Mouse (Mus musculus) megakaryocyte, adult 5-6 weeks (primary cell): Measurements from ENCODE around the gene Jarid2. TPM values are rescaled to one million over a fixed set of nuclear protein-coding genes. Genes with fewer than 3 reads are reported as not detected.

Source experiments
- ATAC-seq: 2 replicates; pipeline ENCODE4 v1.8.0; 2016; ENCODE audit warnings: mild to moderate bottlenecking, inconsistent platforms; ENCODE audit not compliant: poor library complexity, severe bottlenecking
- total RNA-seq, 2 experiments: library from RNA; stranded (forward) in 1 of 2; stranded (reverse) in 1 of 2; fragments of 153-499, 151-499 nt in 1 of 2; fragments of 221-1000, 200-1000 nt in 1 of 2; gene quantifications; 2 replicates each; pipeline versions ENCODE4 v1.2.3 to v1.2.4; 2015 to 2017

Gene Jarid2
- total RNA-seq, 2 experiments from 2014 or later, result 49.1 to 59.8 TPM

- ATAC-seq, result no peak
These were observed 179.5 kb downstream of the Jarid2 start for GRCm38 (mm10) chr13:44908790-44909189.

GRCm38 (mm10) chr13:44912851-44913250, 183.6 kb downstream of the Jarid2 start:
- no peak for ATAC-seq

GRCm38 (mm10) chr13:44913560-44913959, 184.3 kb downstream of the Jarid2 start:
- no peak for ATAC-seq

DNA sequence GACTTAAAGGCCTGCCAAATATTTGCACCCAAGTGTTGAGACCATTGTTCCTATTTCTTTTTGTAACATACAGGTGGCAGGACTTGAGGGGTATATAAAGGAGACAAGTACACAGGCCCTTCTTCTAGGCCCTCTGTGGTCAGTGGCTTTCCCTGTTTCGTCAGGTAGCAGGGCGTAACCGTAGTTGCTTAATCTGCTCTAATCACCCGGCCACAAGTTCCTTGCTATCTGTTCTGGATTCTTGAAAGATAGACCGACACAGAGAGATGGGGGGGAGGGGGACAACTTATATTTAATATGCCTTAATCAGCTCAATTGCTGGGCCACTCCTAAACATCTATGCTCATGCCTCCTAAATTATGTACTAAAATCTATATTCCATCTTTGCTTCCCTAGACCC, 186.1 kb downstream of the Jarid2 start:
- ATAC-seq, result peak; percentile 88

DNA sequence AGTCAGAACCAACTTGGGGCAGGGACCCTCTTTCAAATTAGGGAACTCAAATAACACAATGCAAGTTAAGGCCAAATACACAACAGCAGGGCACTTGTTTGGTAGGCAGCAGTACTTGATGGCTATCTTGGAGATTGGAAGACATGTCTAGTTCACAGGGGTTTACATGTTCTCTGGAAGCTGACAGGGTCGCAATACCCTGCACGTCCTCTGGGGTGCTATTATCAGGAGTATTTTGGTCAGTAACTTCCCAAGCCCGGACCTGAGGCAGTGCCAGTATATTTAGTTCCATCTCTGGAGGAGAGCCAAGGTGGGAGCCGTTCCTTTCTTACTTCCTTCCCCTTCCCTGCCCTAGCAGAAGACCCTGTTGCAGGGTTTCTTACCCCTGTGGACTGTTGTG, 186.7 kb downstream of the Jarid2 start:
- ATAC-seq, result no peak

- no peak for ATAC-seq
These were observed 187.9 kb downstream of the Jarid2 start for GRCm38 (mm10) chr13:44917202-44917601.

GRCm38 (mm10) chr13:44918269-44918668, 189.0 kb downstream of the Jarid2 start:
- ATAC-seq, result no peak

GRCm38 (mm10) chr13:44921095-44921494, 191.8 kb downstream of the Jarid2 start:
- ATAC-seq, result peak; percentile 75

DNA sequence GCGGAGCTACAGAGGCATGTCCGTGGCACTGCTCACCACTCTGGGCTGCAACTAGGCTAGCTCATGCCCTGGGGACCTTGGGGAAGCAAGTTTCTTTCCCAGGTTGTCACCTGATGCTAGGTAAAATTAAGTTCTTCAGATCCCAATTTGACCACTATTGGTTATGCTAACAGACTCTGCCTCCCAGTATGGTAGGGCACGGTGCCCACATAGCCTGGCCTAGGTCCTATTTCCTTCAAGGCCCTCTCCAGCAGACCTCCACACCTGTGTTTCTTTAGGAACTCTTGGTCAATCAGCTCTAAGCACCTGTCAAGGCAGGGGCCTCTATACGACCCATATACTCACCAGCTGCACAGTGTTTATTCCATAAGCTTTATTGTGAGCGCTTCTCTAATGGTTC, 192.4 kb downstream of the Jarid2 start:
- ATAC-seq, result no peak

GRCm38 (mm10) chr13:44924042-44924441, 194.8 kb downstream of the Jarid2 start:
- no peak for ATAC-seq

DNA sequence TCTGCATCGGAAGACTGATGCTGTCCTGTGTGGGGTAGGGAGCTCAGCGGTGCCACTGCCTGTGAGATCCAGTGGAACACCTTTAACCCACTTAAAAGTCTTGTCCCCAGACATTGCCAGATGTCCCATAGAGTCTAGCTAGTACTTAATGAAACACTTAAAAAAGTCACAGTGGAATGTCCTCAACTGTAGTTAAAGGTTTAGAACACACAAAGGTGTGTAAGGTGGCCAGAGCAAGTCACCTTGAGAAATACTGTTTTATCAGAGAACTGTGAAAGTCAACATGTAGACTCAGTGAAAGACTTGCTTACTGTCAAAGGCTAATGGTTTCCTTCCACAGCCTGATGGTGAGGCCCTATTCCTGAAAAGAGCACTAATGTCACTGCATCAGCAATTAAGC, 195.9 kb downstream of the Jarid2 start:
- no peak for ATAC-seq

GRCm38 (mm10) chr13:44926311-44926710, 197.0 kb downstream of the Jarid2 start:
- peak; percentile 58 for ATAC-seq

GRCm38 (mm10) chr13:44932307-44933264, 203.3 kb downstream of the Jarid2 start:
- no peak for ATAC-seq

DNA sequence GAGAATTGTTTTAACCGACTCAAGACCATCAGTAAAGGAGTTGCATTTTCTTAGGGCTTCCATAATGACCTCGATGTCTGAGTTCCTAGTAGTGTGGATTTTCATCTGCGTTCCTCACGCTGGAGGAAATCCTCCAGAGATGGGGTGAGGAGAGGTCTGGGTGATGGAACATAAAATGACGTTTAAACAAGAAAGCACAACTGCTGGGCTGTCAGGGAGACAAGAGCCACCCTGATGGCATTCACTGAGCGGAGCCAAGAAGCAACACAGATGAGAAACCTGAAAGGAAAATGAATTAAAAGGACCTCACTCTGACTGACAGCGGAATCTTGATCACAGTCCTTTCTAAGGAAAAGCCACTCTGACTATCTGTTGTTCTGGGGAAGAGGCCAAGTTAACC, 204.3 kb downstream of the Jarid2 start:
- no peak for ATAC-seq

DNA sequence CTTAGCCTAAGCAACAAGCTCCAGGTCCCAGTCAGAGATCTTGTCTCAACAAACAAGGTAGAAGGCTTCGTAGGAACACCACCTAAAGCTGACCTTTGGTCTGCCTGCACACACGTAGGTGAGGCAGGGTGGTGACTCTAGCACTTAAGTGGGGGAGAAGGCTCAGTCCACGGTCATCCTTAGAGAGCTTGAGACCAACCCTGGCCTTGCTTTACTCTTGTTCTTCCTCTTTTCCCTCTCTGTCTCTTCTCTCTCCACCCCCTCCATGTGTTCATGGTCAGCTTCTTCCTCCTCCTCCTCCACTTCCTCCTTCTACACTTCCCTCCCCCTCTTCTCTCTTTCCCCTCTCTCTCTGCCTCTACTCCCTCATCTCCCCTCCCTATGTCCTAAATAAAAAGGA, 208.4 kb downstream of the Jarid2 start:
- peak; percentile 92 for ATAC-seq

- ATAC-seq, result peak; percentile 25; the same call in 1 of the 2 replicates
These were observed 210.2 kb downstream of the Jarid2 start for GRCm38 (mm10) chr13:44939326-44940035.

- ATAC-seq, result no peak
These were observed 214.3 kb downstream of the Jarid2 start for GRCm38 (mm10) chr13:44943618-44944017.

DNA sequence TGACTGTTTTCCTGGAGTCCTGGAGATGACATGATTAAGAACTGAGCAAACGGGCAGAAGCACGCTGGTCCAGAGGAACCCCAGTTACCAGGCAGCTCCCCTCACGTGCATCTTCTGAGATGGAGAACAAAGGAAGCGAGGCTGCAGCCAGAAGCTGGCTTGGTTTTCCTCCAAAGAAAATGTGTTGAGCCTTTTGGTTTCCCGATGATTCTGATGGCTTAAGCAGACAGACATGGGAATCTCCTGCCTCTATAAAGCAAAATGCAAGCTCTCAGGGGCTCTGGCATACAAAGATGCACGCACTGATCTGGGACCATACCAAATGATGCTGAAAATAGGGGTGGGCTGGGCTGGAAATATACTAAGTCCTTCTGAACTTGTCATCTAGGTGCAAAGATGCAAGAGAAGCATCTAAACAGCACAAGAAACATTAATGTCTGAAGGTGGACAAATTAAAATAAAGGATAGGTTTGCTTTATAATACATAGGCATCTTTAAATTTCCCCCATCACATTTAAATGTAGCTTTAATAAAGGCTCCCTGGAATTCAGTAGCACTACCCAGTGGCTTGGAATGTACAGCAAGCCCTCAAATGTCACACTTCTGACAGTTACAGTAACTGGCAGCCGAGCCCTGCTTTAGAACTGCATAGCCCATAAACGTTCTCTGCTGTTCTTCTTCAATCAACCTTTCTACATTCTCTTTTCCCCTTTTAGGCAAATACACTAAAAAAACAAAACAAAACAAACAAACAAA, 217.8 kb downstream of the Jarid2 start:
- no peak for ATAC-seq

DNA sequence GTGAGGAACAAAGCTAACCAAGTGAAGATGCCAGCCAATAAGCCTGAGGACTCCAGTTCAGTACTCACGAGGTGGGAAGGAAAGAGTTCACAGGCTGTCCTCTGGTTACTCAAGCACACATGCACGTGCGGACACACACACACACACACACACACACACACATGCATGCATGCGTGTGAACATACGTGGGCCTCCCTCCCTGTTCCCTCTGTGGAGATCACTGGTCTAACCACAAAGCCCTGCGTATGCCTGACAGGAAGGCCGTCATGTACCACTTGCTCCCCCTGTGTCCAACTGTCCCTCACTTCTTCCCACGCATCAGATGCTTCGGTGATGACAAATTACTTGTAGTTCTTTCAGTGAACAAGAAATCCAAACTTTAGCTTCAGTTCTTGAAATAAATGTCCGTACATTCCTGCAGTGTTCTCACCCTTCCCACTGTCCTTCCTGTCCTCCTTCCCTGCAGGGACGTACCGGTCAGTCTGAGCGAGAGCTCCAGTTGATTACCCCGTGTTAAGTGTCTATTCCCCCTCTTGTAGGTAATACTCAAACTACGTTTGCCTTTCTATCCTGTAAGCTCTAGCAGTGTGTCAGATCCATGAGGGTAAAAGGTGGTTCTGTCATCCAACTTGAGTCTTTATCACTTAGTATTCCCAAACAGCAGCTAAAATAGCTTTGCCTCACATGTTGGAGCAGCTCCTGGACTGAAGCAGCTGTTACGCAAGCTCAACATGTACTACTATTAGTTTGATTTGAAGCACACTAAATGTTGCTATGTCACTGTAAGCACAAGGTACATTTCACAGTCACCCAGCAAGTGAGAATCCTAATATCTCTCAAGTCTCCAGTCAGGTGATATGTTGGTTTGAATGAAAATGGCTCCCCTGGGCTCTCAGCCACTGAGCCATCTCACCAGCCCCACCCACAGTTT, 219.3 kb downstream of the Jarid2 start:
- no peak for ATAC-seq
